Mouse (Mus musculus): ENCODE measurements around the gene Igfbp6. TPM values are rescaled to one million over a fixed set of nuclear protein-coding genes. Genes with fewer than 3 reads are reported as not detected.
A peak's percentile ranks its signal among the peaks of the same experiment; 100 is the strongest.

Igfbp6 gene
- polyA plus RNA-seq, 1 experiment from 2014 or later, result 0.05 TPM

GRCm38 (mm10) chr15:102135522-102136128, 8.5 kb upstream of the Igfbp6 start:
- no peaks in the 10 kb centered on the region for H3K27me3 ChIP-seq
- ChIA-PET CTCF (interaction anchor here (0.6 to 1.2 kb wide), 4 partner anchors 18 to 89 kb away, joined by 3 read pairs; no protein-coding TSS in a partner anchor), POLR2A (no interaction called here)
- DNase-seq (ENCODE audit: low read depth, low spot score) (no peak), ATAC-seq (peak; percentile 5)
- TF ChIP-seq CTCF (IDR thresholded peaks at IDR 0.05), result no peak
- in situ Hi-C loops (cut with MboI; ENCODE audit: low pct_unique_long_range_greater_than_20kb), result no loop called here

- H3K27me3 ChIP-seq, result no peaks in the 10 kb centered on the region
- ATAC-seq (peak; percentile 99), DNase-seq (ENCODE audit: low read depth, low spot score) (peak; percentile 69)
- ChIA-PET POLR2A (interaction anchor here (0.6 to 1.0 kb wide), 2 partner anchors 9 to 24 kb away, joined by 4 to 5 read pairs; no protein-coding TSS in a partner anchor), CTCF (interaction anchor here (0.6 to 1.4 kb wide), 5 partner anchors 12 to 89 kb away, joined by 3 to 5 read pairs (median 3); no protein-coding TSS in a partner anchor)
- in situ Hi-C loops (cut with MboI; ENCODE audit: low pct_unique_long_range_greater_than_20kb), result no loop called here
- no peak for TF ChIP-seq CTCF (IDR thresholded peaks at IDR 0.05)
Observed at GRCm38 (mm10) chr15:102136129-102136758, 7.9 kb upstream of the Igfbp6 start, which contains the start of gene Spryd3. Gene Spryd3, minus strand, starts transcription at chr15:102136234.

GRCm38 (mm10) chr15:102141120-102141519, 3.0 kb upstream of the Igfbp6 start:
- H3K27me3 ChIP-seq, result no peaks in the 10 kb centered on the region
- ChIA-PET POLR2A (interaction anchor here (0.6 to 1.2 kb wide), 3 partner anchors 12 to 144 kb away, joined by 4 to 6 read pairs (median 4); no protein-coding TSS in a partner anchor), CTCF (no interaction called here)
- no peak for TF ChIP-seq CTCF (IDR thresholded peaks at IDR 0.05)
- ATAC-seq, result no peak
- in situ Hi-C loops (cut with MboI; ENCODE audit: low pct_unique_long_range_greater_than_20kb), result no loop called here
- no peak for DNase-seq (ENCODE audit: low read depth, low spot score)

- no peak for TF ChIP-seq CTCF (IDR thresholded peaks at IDR 0.05)
- CTCF ChIA-PET, result interaction anchor here (0.7 to 1.6 kb wide), 2 partner anchors 22 to 35 kb away, joined by 3 read pairs; no protein-coding TSS in a partner anchor
- DNase-seq (ENCODE audit: low read depth, low spot score) (no peak), ATAC-seq (no peak)
- H3K27me3 ChIP-seq, result no peaks in the 10 kb centered on the region
- in situ Hi-C loops (cut with MboI; ENCODE audit: low pct_unique_long_range_greater_than_20kb), result no loop called here
- POLR2A ChIA-PET, result no interaction called here
Observed at GRCm38 (mm10) chr15:102142914-102143912, 949 bp upstream of the Igfbp6 start.

- ChIA-PET POLR2A (interaction anchor here (1.7 kb wide), 1 partner anchor 8 kb away, joined by 4 read pairs; no protein-coding TSS in a partner anchor), CTCF (interaction anchor here (1.3 kb wide), 1 partner anchor 65 kb away, joined by 3 read pairs; no protein-coding TSS in a partner anchor)
- TF ChIP-seq CTCF (IDR thresholded peaks at IDR 0.05), result no peak
- ATAC-seq (no peak), DNase-seq (ENCODE audit: low read depth, low spot score) (no peak)
- in situ Hi-C loops (cut with MboI; ENCODE audit: low pct_unique_long_range_greater_than_20kb), result no loop called here
- H3K27me3 ChIP-seq, result no peaks in the 10 kb centered on the region
Observed at GRCm38 (mm10) chr15:102144726-102145125, 564 bp downstream of the Igfbp6 start.

- in situ Hi-C loops (cut with MboI; ENCODE audit: low pct_unique_long_range_greater_than_20kb), result no loop called here
- DNase-seq (ENCODE audit: low read depth, low spot score), result no peak
- ATAC-seq, result no peak
- ChIA-PET POLR2A (interaction anchor here (0.9 to 1.7 kb wide), 2 partner anchors 9 to 30 kb away, joined by 3 to 4 read pairs; no protein-coding TSS in a partner anchor), CTCF (interaction anchor here (0.9 to 2.2 kb wide), 5 partner anchors 10 to 65 kb away, joined by 3 to 7 read pairs (median 4); no protein-coding TSS in a partner anchor)
- no peaks in the 10 kb centered on the region for H3K27me3 ChIP-seq
- no peak for TF ChIP-seq CTCF (IDR thresholded peaks at IDR 0.05)
Observed at GRCm38 (mm10) chr15:102145330-102145729, 1.2 kb downstream of the Igfbp6 start.

GRCm38 (mm10) chr15:102146089-102146488, 1.9 kb downstream of the Igfbp6 start:
- no peaks in the 10 kb centered on the region for H3K27me3 ChIP-seq

GRCm38 (mm10) chr15:102146882-102147281, 2.7 kb downstream of the Igfbp6 start:
- H3K27me3 ChIP-seq, result no peaks in the 10 kb centered on the region
- ATAC-seq (no peak), DNase-seq (ENCODE audit: low read depth, low spot score) (no peak)
- in situ Hi-C loops (cut with MboI; ENCODE audit: low pct_unique_long_range_greater_than_20kb), result no loop called here
- TF ChIP-seq CTCF (IDR thresholded peaks at IDR 0.05), result peak; percentile 73
- ChIA-PET POLR2A (no interaction called here), CTCF (interaction anchor here (0.7 to 2.2 kb wide), 11 partner anchors 8 to 60 kb away, joined by 3 to 7 read pairs (median 5); no protein-coding TSS in a partner anchor)

More at GRCm38 (mm10) chr15:102146089-102146488, 1.9 kb downstream of the Igfbp6 start:
- no peak for TF ChIP-seq CTCF (IDR thresholded peaks at IDR 0.05)
- DNase-seq (ENCODE audit: low read depth, low spot score) (no peak), ATAC-seq (no peak)
- in situ Hi-C loops (cut with MboI; ENCODE audit: low pct_unique_long_range_greater_than_20kb), result no loop called here
- ChIA-PET CTCF (interaction anchor here (0.6 to 2.2 kb wide), 12 partner anchors 9 to 141 kb away, joined by 3 to 7 read pairs (median 4); partner anchors contain the start of gene Krt8), POLR2A (interaction anchor here (0.9 to 1.7 kb wide), 2 partner anchors 9 to 31 kb away, joined by 3 to 4 read pairs; no protein-coding TSS in a partner anchor)

GRCm38 (mm10) chr15:102147674-102148402, 3.7 kb downstream of the Igfbp6 start:
- POLR2A ChIA-PET, result interaction anchor here (1.5 kb wide), 1 partner anchor 22 kb away, joined by 3 read pairs; no protein-coding TSS in a partner anchor
- in situ Hi-C loops (cut with MboI; ENCODE audit: low pct_unique_long_range_greater_than_20kb), result no loop called here
- no peak for DNase-seq (ENCODE audit: low read depth, low spot score)

More at GRCm38 (mm10) chr15:102147674-102148402, 3.7 kb downstream of the Igfbp6 start:
- no peak for TF ChIP-seq CTCF (IDR thresholded peaks at IDR 0.05)
- no peak for ATAC-seq
- CTCF ChIA-PET, result interaction anchor here (0.7 to 3.4 kb wide), 10 partner anchors 7 to 45 kb away, joined by 3 to 15 read pairs (median 6); no protein-coding TSS in a partner anchor
- H3K27me3 ChIP-seq, result no peaks in the 10 kb centered on the region

Measured in Patski (cell line).